ENCODE assay signal across 9 mouse cellular contexts in the genomic region with DNA sequence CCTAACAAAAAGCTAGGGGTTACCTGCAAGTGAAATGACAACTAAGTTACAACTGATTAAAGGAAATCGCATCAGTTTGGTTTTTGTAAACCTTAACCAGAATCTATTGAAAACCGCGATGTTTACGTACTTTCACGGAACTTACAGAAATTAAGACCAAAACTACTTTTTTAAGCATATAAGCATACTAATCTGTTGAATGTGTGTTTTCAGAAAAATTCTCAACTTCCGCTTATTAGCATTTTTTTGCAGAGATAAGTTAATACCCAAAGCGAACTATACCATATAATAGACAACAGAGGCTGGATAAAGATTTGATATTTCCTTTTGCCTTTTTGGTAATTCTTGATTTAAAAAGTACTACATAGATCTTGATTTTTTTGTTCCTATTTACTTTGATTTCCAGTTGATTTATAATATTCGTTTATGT. TPM values are rescaled to one million over a fixed set of nuclear protein-coding genes. Genes with fewer than 3 reads are reported as not detected.
A peak's percentile ranks its signal among the peaks of the same experiment; 100 is the strongest.
DNase-seq lines count a peak whose midpoint lies in the region; ATAC-seq and TF ChIP-seq lines count a peak whose summit lies in the region.
"Had no signal": no experiment of that assay in that cellular context is flagged by ENCODE, and none has a peak within 500 bp of the region (broad histone marks: within the 10 kb centered on the region; RNA-seq: fewer than 3 reads in every experiment).

No protein-coding gene starts in this region.

- H3K79me2 ChIP-seq in liver, adult 2 months (ENCODE audit: control insufficient read depth, insufficient read depth, low read length) = peaks cover 2% of the 10 kb centered on the region; the same call in 1 of the 2 replicates

- no peak for ATAC-seq in embryonic facial prominence, embryonic 12.5 days (ENCODE audit: insufficient number of reproducible peaks, insufficient read depth, low FRiP score, low TSS enrichment)
- ATAC-seq in intestine, embryonic 16.5 days = no peak
- no peak for ATAC-seq in neural tube, embryonic 14.5 days (ENCODE audit: low read depth)

- no peak for DNase-seq in liver, adult 2 months (ENCODE audit: extremely low read depth, low read depth, low spot score)
- no peak for DNase-seq in liver
- DNase-seq in adrenal gland, adult 2 months = no peak
- no peak for DNase-seq in ovary, postnatal 14 days (ENCODE audit: low spot score)
- DNase-seq in left cerebral cortex, postnatal 14 days (ENCODE audit: low spot score in 2 of 2) = no peak
- DNase-seq: kidney, postnatal 14 days had no signal

- H3K9ac ChIP-seq in liver, adult 2 months (ENCODE audit: low read depth, low read length) = peak overlapping the region; percentile 95
- peak overlapping the region; percentile 95 for H3K9ac ChIP-seq in embryonic facial prominence, embryonic 12.5 days
- peak overlapping the region; percentile 93 for H3K9ac ChIP-seq in intestine, embryonic 16.5 days (ENCODE audit: low read depth, low read length)
- peak overlapping the region; percentile 72 for H3K9ac ChIP-seq in neural tube, embryonic 14.5 days (replicated peaks; ENCODE audit: low read depth, low read length)

- no peaks in the 10 kb centered on the region for H3K9me3 ChIP-seq in embryonic facial prominence, embryonic 12.5 days
- H3K9me3 ChIP-seq in intestine, embryonic 16.5 days (ENCODE audit: control insufficient read depth, low read length) = no peaks in the 10 kb centered on the region
- H3K9me3 ChIP-seq in neural tube, embryonic 14.5 days (ENCODE audit: control insufficient read depth, low read length) = no peaks in the 10 kb centered on the region

- H3K4me3 ChIP-seq in liver, adult 2 months (ENCODE audit: insufficient read depth, low read depth, low read length) = peak overlapping the region; percentile 82
- peak overlapping the region; percentile 93 for H3K4me3 ChIP-seq in embryonic facial prominence, embryonic 12.5 days
- peak overlapping the region; percentile 97 for H3K4me3 ChIP-seq in intestine, embryonic 16.5 days (ENCODE audit: low read length)
- peak overlapping the region; percentile 94 for H3K4me3 ChIP-seq in neural tube, embryonic 14.5 days (ENCODE audit: low read depth, low read length)

- intact Hi-C loops in left cerebral cortex, postnatal 14 days (cut with DNase I) = loop anchor here (5.0 kb wide), 1 partner anchor 89 kb away; the partner anchor contains the start of gene Adamts8

- peak overlapping the region; percentile 86 for H3K27ac ChIP-seq in liver, adult 2 months (replicated peaks; ENCODE audit: insufficient read depth, low read depth, low read length)
- 0 out of 2 replicates have a peak overlapping the region, but pooled peaks have one; percentile 98 for H3K27ac ChIP-seq in embryonic facial prominence, embryonic 12.5 days
- H3K27ac ChIP-seq in intestine, embryonic 16.5 days (ENCODE audit: low read length) = peak overlapping the region; percentile 98; the same call in 1 of the 2 replicates
- H3K27ac ChIP-seq in neural tube, embryonic 14.5 days (ENCODE audit: low read depth, low read length) = no peak overlapping the region; the same call in 1 of the 2 replicates

- peak overlapping the region; percentile 76 for H3K4me2 ChIP-seq in embryonic facial prominence, embryonic 12.5 days (replicated peaks)
- peak overlapping the region; percentile 72 for H3K4me2 ChIP-seq in intestine, embryonic 16.5 days (ENCODE audit: low read depth, low read length)
- peak overlapping the region; percentile 75 for H3K4me2 ChIP-seq in neural tube, embryonic 14.5 days (ENCODE audit: low read depth, low read length)

- peaks cover 12% of the 10 kb centered on the region for H3K4me1 ChIP-seq in liver, adult 2 months (ENCODE audit: control insufficient read depth, insufficient read depth, low read length)
- H3K4me1 ChIP-seq in embryonic facial prominence, embryonic 12.5 days = peaks cover 13% of the 10 kb centered on the region
- H3K4me1 ChIP-seq in intestine, embryonic 16.5 days (ENCODE audit: control insufficient read depth, insufficient read depth, low read length) = peaks cover 12% of the 10 kb centered on the region
- peaks cover 9% of the 10 kb centered on the region; the same call in 1 of the 2 replicates for H3K4me1 ChIP-seq in neural tube, embryonic 14.5 days (ENCODE audit: control insufficient read depth, insufficient read depth, low read length)

- H3K36me3 ChIP-seq in liver, adult 2 months (ENCODE audit: control insufficient read depth, insufficient read depth, low read length) = peaks cover 3% of the 10 kb centered on the region; the same call in 1 of the 2 replicates
- 0 out of 2 replicates have a peak, but pooled peaks cover 2% of the 10 kb centered on the region for H3K36me3 ChIP-seq in embryonic facial prominence, embryonic 12.5 days
- H3K36me3 ChIP-seq in intestine, embryonic 16.5 days (ENCODE audit: control insufficient read depth, insufficient read depth, low read length) = no peaks in the 10 kb centered on the region
- H3K36me3 ChIP-seq in neural tube, embryonic 14.5 days (ENCODE audit: control insufficient read depth, insufficient read depth, low read length) = no peaks in the 10 kb centered on the region

- TF ChIP-seq CTCF in liver, adult 2 months (IDR thresholded peaks at IDR 0.05; ENCODE audit: low read depth, low read length) = no peak

- TF ChIP-seq POLR2A in liver, adult 2 months (IDR thresholded peaks at IDR 0.05; ENCODE audit: extremely low read depth, insufficient read depth, low read length) = no peak

- no peaks in the 10 kb centered on the region for H3K27me3 ChIP-seq in liver, adult 2 months (ENCODE audit: control insufficient read depth, insufficient read depth, low read length)
- H3K27me3 ChIP-seq in embryonic facial prominence, embryonic 12.5 days = no peaks in the 10 kb centered on the region
- H3K27me3 ChIP-seq in intestine, embryonic 16.5 days (replicated peaks; ENCODE audit: control insufficient read depth, insufficient read depth, low read length) = no peaks in the 10 kb centered on the region
- no peaks in the 10 kb centered on the region for H3K27me3 ChIP-seq in neural tube, embryonic 14.5 days (ENCODE audit: control insufficient read depth, insufficient read depth, low read length)

- 6% methylated on average over 8 of the region's 8 CpGs for WGBS in liver, adult 2 months
- 14% methylated on average over 8 of the region's 8 CpGs for WGBS in embryonic facial prominence, embryonic 12.5 days
- 12% methylated on average over 8 of the region's 8 CpGs for WGBS in intestine, embryonic 16.5 days
- WGBS in neural tube, embryonic 14.5 days = 20% methylated on average over 8 of the region's 8 CpGs

RNA-seq across cellular contexts. Expression of gene Zbtb44, which starts 1.0 kb away (rescaled TPM):
- total RNA-seq in liver, adult 2 months (2014; rRNA removed) = 31.0 and 37.8 TPM in 2 replicates
- 4.5 and 5.4 TPM in 2 replicates for polyA plus RNA-seq in liver, adult 2 months (2012; rRNA removed)
- 7.7 and 9.7 TPM in 2 replicates for polyA plus RNA-seq in embryonic facial prominence, embryonic 12.5 days (2016; fragmentation: Nextera tagmentation; extraction: Ambion mirVana)
- polyA plus RNA-seq in intestine, embryonic 16.5 days (2015; fragmentation: Nextera tagmentation; extraction: Ambion mirVana) = 5.6 and 6.2 TPM in 2 replicates
- 3.6 and 5.7 TPM in 2 replicates for polyA plus RNA-seq in neural tube, embryonic 14.5 days (2014; fragmentation: Nextera tagmentation; extraction: Ambion mirVana)
- 10 to 100 TPM; 33.6 to 60.4 TPM for total RNA-seq in adrenal gland, adult 2 months (2021)
- polyA plus RNA-seq in adrenal gland, adult 2 months (2012; rRNA removed) = 16.7 and 17.7 TPM in 2 replicates
- total RNA-seq in left cerebral cortex, postnatal 14 days (2021) = 10 to 100 TPM; 37.8 to 42.5 TPM
